Mouse (Mus musculus) B cell, adult 67 days (primary cell): ENCODE measurements around the gene Srsf5. TPM values are rescaled to one million over a fixed set of nuclear protein-coding genes. Genes with fewer than 3 reads are reported as not detected.

Experiments used
- total RNA-seq, 2 experiments: library from RNA; stranded (reverse); gene quantifications; 4 replicates each; pipeline ENCODE4 v1.2.4; 2023

The Srsf5 gene
- total RNA-seq: 1,000 to 10,000 TPM; 1,311 to 1,344 TPM

DNA sequence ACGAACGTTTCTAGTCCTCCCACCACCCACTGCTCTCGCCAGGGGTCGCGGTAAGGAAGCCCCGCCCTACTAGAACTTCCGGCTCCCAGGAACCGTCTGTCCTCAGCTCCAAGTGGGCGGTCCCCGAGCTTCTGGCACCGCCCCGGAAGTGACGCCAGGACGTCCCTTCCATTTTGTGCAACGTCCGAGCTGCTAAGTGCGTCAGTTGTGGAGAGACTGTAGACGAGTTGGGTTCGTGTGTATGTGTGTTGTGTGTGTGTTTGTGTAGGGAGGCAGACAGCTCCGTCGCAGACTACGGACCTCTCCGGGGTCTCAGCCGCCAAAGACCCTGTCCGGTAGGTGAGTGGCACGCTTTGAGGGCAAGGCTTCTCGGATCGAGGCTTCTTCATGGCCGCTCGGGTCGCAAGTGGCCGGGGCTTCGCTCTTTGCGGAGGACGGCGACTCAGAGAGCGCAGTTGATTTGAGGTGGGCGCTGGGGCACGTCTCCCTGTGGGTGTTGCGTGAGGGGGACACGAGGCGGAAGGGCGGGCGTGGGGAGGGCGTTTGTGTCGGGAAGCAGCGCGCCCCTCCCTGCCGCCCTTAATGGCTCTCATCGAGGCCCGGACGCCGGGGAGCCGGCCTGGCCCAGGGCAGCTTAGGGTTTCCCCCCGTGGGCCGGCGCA lies at the start of gene Srsf5:
Gene Srsf5, plus strand, starts transcription at position 171 of the 662 bp plus-strand sequence.

DNA sequence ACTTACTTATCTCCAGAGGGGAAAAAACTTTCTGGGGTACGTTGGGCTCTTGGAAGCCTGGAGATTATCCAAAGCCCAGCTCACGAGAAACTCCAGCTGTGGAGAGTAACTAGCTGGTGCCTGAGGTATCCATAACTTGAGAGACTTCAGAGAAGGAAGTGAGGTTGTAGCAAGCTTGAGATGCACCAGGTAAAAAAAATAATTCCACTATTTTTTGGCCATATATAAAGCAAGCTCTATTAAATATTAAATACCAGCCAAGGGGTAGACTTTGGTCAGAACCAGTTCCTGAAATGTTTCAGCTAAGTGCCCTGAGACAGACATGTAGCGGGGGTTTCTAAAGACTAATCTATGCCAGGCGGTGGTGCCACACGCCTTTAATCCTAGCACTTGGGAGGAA lies 23.3 kb downstream of the Srsf5 start, which contains the start of gene Slc10a1:
Gene Slc10a1, minus strand, starts transcription at position 101 of the 400 bp plus-strand sequence.

Other genes with a start within 250 kb of the Srsf5 start
- not detected for gene Ccdc177, start 184.8 kb upstream of the Srsf5 start, total RNA-seq
- 100 to 1,000 TPM; 130 to 136 TPM for gene Susd6, start 155.0 kb upstream of the Srsf5 start, total RNA-seq
- gene Slc10a1, start 23.2 kb downstream of the Srsf5 start, total RNA-seq: not detected
- not detected for gene Smoc1, start 81.3 kb downstream of the Srsf5 start, total RNA-seq